ENCODE assay signal across 7 mouse cellular contexts in genomic region chr9:120345651-120346151, GRCm38 (mm10). TPM values are rescaled to one million over a fixed set of nuclear protein-coding genes. Genes with fewer than 3 reads are reported as not detected.
A peak's percentile ranks its signal among the peaks of the same experiment; 100 is the strongest.
DNase-seq lines count a peak whose midpoint lies in the region; ATAC-seq and TF ChIP-seq lines count a peak whose summit lies in the region.

No protein-coding gene starts in this region.

- H3K79me2 ChIP-seq in CH12.LX (replicated peaks; ENCODE audit: control insufficient read depth, extremely low read depth, insufficient read depth, poor library complexity, severe bottlenecking) = no peaks in the 10 kb centered on the region

- H3K9ac ChIP-seq in CH12.LX (ENCODE audit: insufficient read depth, low read depth) = no peak overlapping the region
- H3K9ac ChIP-seq in midbrain, embryonic 11.5 days (ENCODE audit: low read length) = no peak overlapping the region

- H3K9me3 ChIP-seq in CH12.LX (replicated peaks; ENCODE audit: low read length) = no peaks in the 10 kb centered on the region
- no peaks in the 10 kb centered on the region for H3K9me3 ChIP-seq in midbrain, embryonic 11.5 days (ENCODE audit: control insufficient read depth, low read length)

- no peaks in the 10 kb centered on the region for H3K27me3 ChIP-seq in CH12.LX (replicated peaks)
- no peaks in the 10 kb centered on the region for H3K27me3 ChIP-seq in midbrain, embryonic 11.5 days (ENCODE audit: control insufficient read depth, insufficient read depth, low read length)

- in situ Hi-C loops in CH12.LX (cut with MboI; ENCODE audit: low pct_ligation_motif_present, low pct_unique_long_range_greater_than_20kb, low sequenced_read_pairs) = no loop called here

- TF ChIP-seq EP300 in CH12.LX (IDR thresholded peaks at IDR 0.05; ENCODE audit: low read length) = no peak

- TF ChIP-seq CTCF in CH12.LX (conservative IDR thresholded peaks at IDR 0.05 in 1 of 2, IDR thresholded peaks at IDR 0.05 in 1 of 2; ENCODE audit: low read depth in 2 of 2, low read length in 2 of 2) = no peak

- H3K36me3 ChIP-seq in CH12.LX (replicated peaks in 1 of 2; ENCODE audit: control insufficient read depth in 1 of 2, insufficient read depth in 1 of 2, low read length in 1 of 2) = no peaks in the 10 kb centered on the region
- H3K36me3 ChIP-seq in midbrain, embryonic 11.5 days (ENCODE audit: control insufficient read depth, insufficient read depth, low read length) = no peaks in the 10 kb centered on the region

- no peak for TF ChIP-seq RAD21 in CH12.LX (IDR thresholded peaks at IDR 0.05; ENCODE audit: low read depth, low read length)

- no peak overlapping the region for H3K4me3 ChIP-seq in CH12.LX (replicated peaks in 1 of 3; ENCODE audit: low read depth in 2 of 3, low read length in 2 of 3, poor library complexity in 1 of 3)
- no peak overlapping the region for H3K4me3 ChIP-seq in midbrain, embryonic 11.5 days (ENCODE audit: low read depth, low read length)

- ATAC-seq in midbrain, embryonic 11.5 days (ENCODE audit: low FRiP score) = peak; percentile 73
- no peak for ATAC-seq in granulocyte monocyte progenitor cell, adult 5-6 weeks (replicated peaks; ENCODE audit: poor library complexity, severe bottlenecking)

- dilution Hi-C loops in CH12.LX (cut with MboI; ENCODE audit: extremely low pct_ligation_motif_present, extremely low pct_unique_long_range_greater_than_20kb, low sequenced_read_pairs) = no loop called here

- H3K27ac ChIP-seq in CH12.LX (ENCODE audit: insufficient read depth, low read depth) = no peak overlapping the region
- H3K27ac ChIP-seq in midbrain, embryonic 11.5 days (ENCODE audit: low read depth, low read length) = peak overlapping the region; percentile 68

- no peak overlapping the region for H3K4me2 ChIP-seq in CH12.LX (ENCODE audit: insufficient read depth, low read depth, poor library complexity, severe bottlenecking)
- no peak overlapping the region for H3K4me2 ChIP-seq in midbrain, embryonic 11.5 days

- peak; percentile 33 for DNase-seq in CH12.LX (ENCODE audit: extremely low read depth)
- peak; percentile 51 for DNase-seq in Muller cell, postnatal 12 days (ENCODE audit: inconsistent ontology term)
- DNase-seq in heart, adult 9 months (ENCODE audit: low spot score in 2 of 2) = peak; percentile 75 to 79
- DNase-seq in kidney, adult 9 months = peak; percentile 51
- no peak for DNase-seq in midbrain, embryonic 11.5 days (ENCODE audit: low spot score, missing footprints)
- DNase-seq in layer of hippocampus, adult 9-10 months (ENCODE audit: low spot score) = no peak

- 35% methylated on average over 5 of the region's 5 CpGs for WGBS in midbrain, embryonic 11.5 days

- no peak for TF ChIP-seq POLR2A in CH12.LX (IDR thresholded peaks at IDR 0.05; ENCODE audit: low read depth, low read length)

- H3K4me1 ChIP-seq in CH12.LX (ENCODE audit: control insufficient read depth in 1 of 2, insufficient read depth in 2 of 2) = peaks cover 29 to 68% of the 10 kb centered on the region in 2 experiments
- H3K4me1 ChIP-seq in midbrain, embryonic 11.5 days (ENCODE audit: control insufficient read depth, insufficient read depth, low read length) = peaks cover 11% of the 10 kb centered on the region

TF ChIP-seq in CH12.LX, 34 proteins besides CTCF, POLR2A, EP300 and RAD21:
- TF ChIP-seq TBP (conservative IDR thresholded peaks at IDR 0.05; ENCODE audit: low read depth, low read length) = peak; percentile 95
- peak; percentile 33; the same call in 1 of the 2 replicates for TF ChIP-seq ELF1 (IDR thresholded peaks at IDR 0.05; ENCODE audit: low read depth, low read length)
- TF ChIP-seq IRF4 (IDR thresholded peaks at IDR 0.05; ENCODE audit: low read depth, low read length) = no peak
TF ChIP-seq in CH12.LX: peak in this region for 2.

RNA-seq across cellular contexts. Expression of gene Myrip, which starts 44.4 kb away (rescaled TPM):
- total RNA-seq in CH12.LX (2012; rRNA removed) (not detected in 2 replicates), CH12.LX (2014; rRNA removed) (not detected in 2 replicates)
- polyA plus RNA-seq in CH12.LX (2012; ENCODE audit: insufficient read length, low read depth) = not detected in 2 replicates
- 0.94 and 1.6 TPM in 2 replicates for polyA plus RNA-seq in midbrain, embryonic 11.5 days (2014; fragmentation: Nextera tagmentation; extraction: Ambion mirVana)
- not detected in 2 replicates for total RNA-seq in granulocyte monocyte progenitor cell, adult 5-6 weeks (2014; fragmentation: Nextera tagmentation)
- total RNA-seq in granulocyte monocyte progenitor cell, adult 5-6 weeks (2017) = 0.46 TPM in 1 of 2 replicates, not detected in the other

Comparison
In these comparisons a context has a peak if more than half of its experiments do, and no peak if none do; other contexts are left out.
1. DNase-seq: peak in CH12.LX (single experiment), Muller cell, postnatal 12 days (single experiment), heart, adult 9 months (2 of 2) and kidney, adult 9 months (single experiment); none in midbrain, embryonic 11.5 days (single experiment) and layer of hippocampus, adult 9-10 months (single experiment).